Mouse (Mus musculus): ENCODE results near the gene Bpifb9a. TPM values are rescaled to one million over a fixed set of nuclear protein-coding genes. Genes with fewer than 3 reads are reported as not detected.
"Not testable (repeated sequence)": the region's sequence is repeated elsewhere in the genome, so short reads cannot be mapped to it uniquely, and the experiment has no call there.

Bpifb9a gene
- total RNA-seq, 1 experiment: not detected

- Histone ChIP-seq H3K4me1 (ENCODE audit: control insufficient read depth in 2 of 2, insufficient read depth in 2 of 2, low read length in 2 of 2, poor library complexity in 1 of 2) (peaks cover 0 to 16% of the 10 kb centered on the region in 2 experiments; a peak in 2 of 4 replicates), H3K27ac (ENCODE audit: insufficient read depth, low read depth, low read length, poor library complexity, severe bottlenecking) (no peak overlapping the region), H3K9ac (ENCODE audit: insufficient read depth, low read depth, low read length, poor library complexity, severe bottlenecking) (no peak overlapping the region), H3K4me3 (ENCODE audit: insufficient read depth in 1 of 2, low read depth in 1 of 2, low read length in 2 of 2, poor library complexity in 1 of 2, severe bottlenecking in 1 of 2) (no peak overlapping the region), H3K36me3 (ENCODE audit: control insufficient read depth, insufficient read depth, low read length, poor library complexity, severe bottlenecking) (no peaks in the 10 kb centered on the region), H3K9me3 (ENCODE audit: control insufficient read depth, insufficient read depth, low read depth, low read length) (no peaks in the 10 kb centered on the region)
- in situ Hi-C loops (cut with MboI; ENCODE audit: low sequenced_read_pairs in 2 of 2, unreplicated experiment in 2 of 2): no loop called here
- TF ChIP-seq ZNF384 (IDR thresholded peaks at IDR 0.05; ENCODE audit: low read depth, low read length): no peak
- DNase-seq (ENCODE audit: low read depth, low spot score): no peak
Measured at GRCm38 (mm10) chr2:154227830-154228229, 29.8 kb upstream of the Bpifb9a start.

GRCm38 (mm10) chr2:154233426-154233825 is 24.2 kb upstream of the Bpifb9a start:
- no peak overlapping the region for H3K9ac ChIP-seq (ENCODE audit: insufficient read depth, low read depth, low read length, poor library complexity, severe bottlenecking)
- DNase-seq (ENCODE audit: low read depth, low spot score): no peak
- H3K27ac ChIP-seq (ENCODE audit: insufficient read depth, low read depth, low read length, poor library complexity, severe bottlenecking): no peak overlapping the region
- peaks cover 0 to 2% of the 10 kb centered on the region in 2 experiments; a peak in 1 of 4 replicates for H3K4me1 ChIP-seq (ENCODE audit: control insufficient read depth in 2 of 2, insufficient read depth in 2 of 2, low read length in 2 of 2, poor library complexity in 1 of 2)
- H3K4me3 ChIP-seq (ENCODE audit: insufficient read depth in 1 of 2, low read depth in 1 of 2, low read length in 2 of 2, poor library complexity in 1 of 2, severe bottlenecking in 1 of 2): no peak overlapping the region
- no peaks in the 10 kb centered on the region for H3K36me3 ChIP-seq (ENCODE audit: control insufficient read depth, insufficient read depth, low read length, poor library complexity, severe bottlenecking)
- no peaks in the 10 kb centered on the region for H3K9me3 ChIP-seq (ENCODE audit: control insufficient read depth, insufficient read depth, low read depth, low read length)
- in situ Hi-C loops (cut with MboI; ENCODE audit: low sequenced_read_pairs in 2 of 2, unreplicated experiment in 2 of 2): no loop called here
- TF ChIP-seq CHD2 (IDR thresholded peaks at IDR 0.05; ENCODE audit: low read depth, low read length): no peak
- no peak for TF ChIP-seq HCFC1 (IDR thresholded peaks at IDR 0.05; ENCODE audit: borderline replicate concordance, insufficient read depth, low read length)
- TF ChIP-seq MAFK (IDR thresholded peaks at IDR 0.05; ENCODE audit: insufficient read depth, low read depth, low read length): no peak
- TF ChIP-seq ZC3H11A (IDR thresholded peaks at IDR 0.05; ENCODE audit: borderline replicate concordance, low read depth, low read length): no peak
- TF ChIP-seq ZNF384 (IDR thresholded peaks at IDR 0.05; ENCODE audit: low read depth, low read length): no peak

GRCm38 (mm10) chr2:154240771-154241170 is 16.9 kb upstream of the Bpifb9a start:
- DNase-seq (ENCODE audit: low read depth, low spot score): no peak
- no peak overlapping the region for H3K9ac ChIP-seq (ENCODE audit: insufficient read depth, low read depth, low read length, poor library complexity, severe bottlenecking)
- no peaks in the 10 kb centered on the region for H3K4me1 ChIP-seq (ENCODE audit: control insufficient read depth in 2 of 2, insufficient read depth in 2 of 2, low read length in 2 of 2, poor library complexity in 1 of 2)
- no peaks in the 10 kb centered on the region for H3K36me3 ChIP-seq (ENCODE audit: control insufficient read depth, insufficient read depth, low read length, poor library complexity, severe bottlenecking)
- in situ Hi-C loops (cut with MboI; ENCODE audit: low sequenced_read_pairs in 2 of 2, unreplicated experiment in 2 of 2): no loop called here
- H3K4me3 ChIP-seq (ENCODE audit: insufficient read depth in 1 of 2, low read depth in 1 of 2, low read length in 2 of 2, poor library complexity in 1 of 2, severe bottlenecking in 1 of 2): no peak overlapping the region
- no peak overlapping the region for H3K27ac ChIP-seq (ENCODE audit: insufficient read depth, low read depth, low read length, poor library complexity, severe bottlenecking)
- H3K9me3 ChIP-seq (ENCODE audit: control insufficient read depth, insufficient read depth, low read depth, low read length): peaks cover 1% of the 10 kb centered on the region; the same call in 1 of the 2 replicates
- no peak for TF ChIP-seq ZC3H11A (IDR thresholded peaks at IDR 0.05; ENCODE audit: borderline replicate concordance, low read depth, low read length)
- TF ChIP-seq CHD2 (IDR thresholded peaks at IDR 0.05; ENCODE audit: low read depth, low read length): no peak
- no peak for TF ChIP-seq MAFK (IDR thresholded peaks at IDR 0.05; ENCODE audit: insufficient read depth, low read depth, low read length)
- TF ChIP-seq HCFC1 (IDR thresholded peaks at IDR 0.05; ENCODE audit: borderline replicate concordance, insufficient read depth, low read length): no peak
- TF ChIP-seq ZNF384 (IDR thresholded peaks at IDR 0.05; ENCODE audit: low read depth, low read length): no peak

GRCm38 (mm10) chr2:154242726-154243125 is 14.9 kb upstream of the Bpifb9a start:
- H3K9ac ChIP-seq (ENCODE audit: insufficient read depth, low read depth, low read length, poor library complexity, severe bottlenecking); H3K4me1 ChIP-seq (ENCODE audit: control insufficient read depth in 2 of 2, insufficient read depth in 2 of 2, low read length in 2 of 2, poor library complexity in 1 of 2); H3K9me3 ChIP-seq (ENCODE audit: control insufficient read depth, insufficient read depth, low read depth, low read length); in situ Hi-C loops (cut with MboI; ENCODE audit: low sequenced_read_pairs in 2 of 2, unreplicated experiment in 2 of 2); H3K27ac ChIP-seq (ENCODE audit: insufficient read depth, low read depth, low read length, poor library complexity, severe bottlenecking); H3K36me3 ChIP-seq (ENCODE audit: control insufficient read depth, insufficient read depth, low read length, poor library complexity, severe bottlenecking); H3K4me3 ChIP-seq (ENCODE audit: insufficient read depth in 1 of 2, low read depth in 1 of 2, low read length in 2 of 2, poor library complexity in 1 of 2, severe bottlenecking in 1 of 2); DNase-seq (ENCODE audit: low read depth, low spot score): not testable (repeated sequence)

GRCm38 (mm10) chr2:154243356-154244036 is 14.2 kb upstream of the Bpifb9a start:
- DNase-seq (ENCODE audit: low read depth, low spot score): no peak
- Histone ChIP-seq H3K27ac (ENCODE audit: insufficient read depth, low read depth, low read length, poor library complexity, severe bottlenecking) (no peak overlapping the region), H3K36me3 (ENCODE audit: control insufficient read depth, insufficient read depth, low read length, poor library complexity, severe bottlenecking) (no peaks in the 10 kb centered on the region), H3K4me3 (ENCODE audit: insufficient read depth in 1 of 2, low read depth in 1 of 2, low read length in 2 of 2, poor library complexity in 1 of 2, severe bottlenecking in 1 of 2) (no peak overlapping the region), H3K9ac (ENCODE audit: insufficient read depth, low read depth, low read length, poor library complexity, severe bottlenecking) (no peak overlapping the region), H3K4me1 (ENCODE audit: control insufficient read depth in 2 of 2, insufficient read depth in 2 of 2, low read length in 2 of 2, poor library complexity in 1 of 2) (no peaks in the 10 kb centered on the region), H3K9me3 (ENCODE audit: control insufficient read depth, insufficient read depth, low read depth, low read length) (peaks cover 1% of the 10 kb centered on the region; the same call in 1 of the 2 replicates)
- TF ChIP-seq ZC3H11A (IDR thresholded peaks at IDR 0.05; ENCODE audit: borderline replicate concordance, low read depth, low read length): no peak
- no peak for TF ChIP-seq HCFC1 (IDR thresholded peaks at IDR 0.05; ENCODE audit: borderline replicate concordance, insufficient read depth, low read length)
- TF ChIP-seq ZNF384 (IDR thresholded peaks at IDR 0.05; ENCODE audit: low read depth, low read length): no peak
- no peak for TF ChIP-seq CHD2 (IDR thresholded peaks at IDR 0.05; ENCODE audit: low read depth, low read length)
- no peak for TF ChIP-seq MAFK (IDR thresholded peaks at IDR 0.05; ENCODE audit: insufficient read depth, low read depth, low read length)
- in situ Hi-C loops (cut with MboI; ENCODE audit: low sequenced_read_pairs in 2 of 2, unreplicated experiment in 2 of 2): no loop called here
